Mouse (Mus musculus) midbrain, embryonic 13.5 days (tissue): ENCODE results near the gene Tshz2. TPM values are rescaled to one million over a fixed set of nuclear protein-coding genes. Genes with fewer than 3 reads are reported as not detected.

Experiments
- ATAC-seq: fragments of 200-750 bp; cut with Nextera tagmentation; 2 replicates; pipeline ENCODE4 v1.8.0; 2017; ENCODE audit warnings: mild to moderate bottlenecking, moderate TSS enrichment, moderate library complexity
- H3K27ac ChIP-seq: fragments of 300-500 bp; sonication (generic); 2 replicates; pipeline ENCODE4 v1.5.1; 2015; ENCODE audit warnings: inconsistent platforms, mild to moderate bottlenecking, moderate library complexity
- H3K27me3 ChIP-seq: fragments of 300-500 bp; sonication (generic); 2 replicates; pipeline ENCODE4 v1.6.1; 2015; ENCODE audit warnings: mild to moderate bottlenecking, inconsistent platforms
- H3K36me3 ChIP-seq: fragments of 300-500 bp; sonication (generic); 2 replicates; pipeline ENCODE4 v1.6.1; 2015; ENCODE audit warnings: mild to moderate bottlenecking, inconsistent platforms
- H3K4me1 ChIP-seq: fragments of 300-500 bp; sonication (generic); replicated peaks from 2 replicates; pipeline ENCODE4 v1.6.1; 2015; ENCODE audit warnings: inconsistent platforms
- H3K4me2 ChIP-seq: fragments of 300-500 bp; sonication (generic); replicated peaks from 2 replicates; pipeline ENCODE4 v1.6.1; 2015; ENCODE audit warnings: moderate library complexity, mild to moderate bottlenecking, inconsistent platforms
- H3K4me3 ChIP-seq: fragments of 300-500 bp; sonication (generic); replicated peaks from 2 replicates; pipeline ENCODE4 v1.5.1; 2015; ENCODE audit warnings: mild to moderate bottlenecking, inconsistent platforms
- H3K9ac ChIP-seq: fragments of 300-500 bp; sonication (generic); replicated peaks from 2 replicates; pipeline ENCODE4 v1.6.1; 2015; ENCODE audit warnings: mild to moderate bottlenecking, inconsistent platforms
- H3K9me3 ChIP-seq: fragments of 300-500 bp; sonication (generic); 2 replicates; pipeline ENCODE4 v1.6.1; 2016; ENCODE audit warnings: mild to moderate bottlenecking, inconsistent platforms
- WGBS: fragments of 180-500 bp; shearing (Covaris S2); methylation state at CpG from one replicate; pipeline ENCODE4 v1.1.7; 2015; 5-methylcytosine and 5-hydroxymethylcytosine counted together
- polyA plus RNA-seq: library from polyadenylated mRNA; unstranded; fragments of >200 nt; fragmentation: Nextera tagmentation; extraction: Ambion mirVana; gene quantifications from 2 replicates; pipeline ENCODE4 v1.2.1, GENCODE M21; 2015

Gene Tshz2
- polyA plus RNA-seq, 1 experiment from 2014 or later = 13.1 TPM

GRCm38 (mm10) chr2:169862701-169863100, 229.9 kb downstream of the Tshz2 start:
- no peak overlapping the region for H3K9ac ChIP-seq
- H3K4me1 ChIP-seq = peaks cover 16% of the 10 kb centered on the region
- no peaks in the 10 kb centered on the region for H3K27me3 ChIP-seq
- WGBS = 60% methylated on average over 6 of the region's 6 CpGs
- H3K36me3 ChIP-seq = no peaks in the 10 kb centered on the region
- no peak overlapping the region for H3K4me2 ChIP-seq
- H3K9me3 ChIP-seq = no peaks in the 10 kb centered on the region
- no peak overlapping the region for H3K4me3 ChIP-seq
- no peak overlapping the region for H3K27ac ChIP-seq
- no peak for ATAC-seq

GRCm38 (mm10) chr2:169869468-169869867, 236.7 kb downstream of the Tshz2 start:
- ATAC-seq = no peak
- H3K4me2 ChIP-seq = no peak overlapping the region
- H3K27me3 ChIP-seq = no peaks in the 10 kb centered on the region
- peaks cover 5% of the 10 kb centered on the region; the same call in 1 of the 2 replicates for H3K4me1 ChIP-seq
- no peak overlapping the region for H3K4me3 ChIP-seq
- no peak overlapping the region for H3K9ac ChIP-seq
- no peaks in the 10 kb centered on the region for H3K9me3 ChIP-seq
- H3K27ac ChIP-seq = no peak overlapping the region
- H3K36me3 ChIP-seq = no peaks in the 10 kb centered on the region
- WGBS = 88% methylated on average over 7 of the region's 7 CpGs

- no peak overlapping the region for H3K9ac ChIP-seq
- H3K27ac ChIP-seq = no peak overlapping the region; the same call in 1 of the 2 replicates
- H3K4me3 ChIP-seq = no peak overlapping the region
- H3K4me2 ChIP-seq = no peak overlapping the region
- no peaks in the 10 kb centered on the region for H3K9me3 ChIP-seq
- 38% methylated on average over 5 of the region's 5 CpGs for WGBS
- no peaks in the 10 kb centered on the region for H3K36me3 ChIP-seq
- H3K4me1 ChIP-seq = peaks cover 5% of the 10 kb centered on the region; the same call in 1 of the 2 replicates
- no peaks in the 10 kb centered on the region for H3K27me3 ChIP-seq
- ATAC-seq = 0 out of 2 replicates have a peak, but pooled peaks have one; percentile 30
Observed at GRCm38 (mm10) chr2:169870503-169870902, 237.7 kb downstream of the Tshz2 start.

- WGBS = 85% methylated on average over 8 of the region's 8 CpGs
- Histone ChIP-seq H3K9ac (no peak overlapping the region), H3K27me3 (no peaks in the 10 kb centered on the region), H3K4me3 (no peak overlapping the region), H3K4me2 (no peak overlapping the region), H3K9me3 (no peaks in the 10 kb centered on the region), H3K36me3 (no peaks in the 10 kb centered on the region), H3K27ac (no peak overlapping the region), H3K4me1 (peaks cover 5% of the 10 kb centered on the region; the same call in 1 of the 2 replicates)
- no peak for ATAC-seq
Observed at GRCm38 (mm10) chr2:169871436-169872060, 238.7 kb downstream of the Tshz2 start.

GRCm38 (mm10) chr2:169873442-169873841, 240.6 kb downstream of the Tshz2 start:
- no peaks in the 10 kb centered on the region for H3K27me3 ChIP-seq
- no peak overlapping the region for H3K9ac ChIP-seq
- H3K9me3 ChIP-seq = no peaks in the 10 kb centered on the region
- no peak overlapping the region for H3K27ac ChIP-seq
- H3K4me1 ChIP-seq = peaks cover 5% of the 10 kb centered on the region; the same call in 1 of the 2 replicates
- 89% methylated on average over 16 of the region's 16 CpGs for WGBS
- no peaks in the 10 kb centered on the region for H3K36me3 ChIP-seq
- no peak overlapping the region for H3K4me2 ChIP-seq
- ATAC-seq = no peak
- H3K4me3 ChIP-seq = no peak overlapping the region

GRCm38 (mm10) chr2:169887921-169888320, 255.1 kb downstream of the Tshz2 start:
- Histone ChIP-seq H3K9me3 (no peaks in the 10 kb centered on the region), H3K36me3 (no peaks in the 10 kb centered on the region), H3K27me3 (no peaks in the 10 kb centered on the region), H3K4me3 (no peak overlapping the region), H3K9ac (no peak overlapping the region), H3K4me1 (peaks cover 12% of the 10 kb centered on the region), H3K27ac (no peak overlapping the region), H3K4me2 (no peak overlapping the region)
- 70% methylated on average over 9 of the region's 9 CpGs for WGBS
- ATAC-seq = no peak

GRCm38 (mm10) chr2:169892441-169893038, 259.7 kb downstream of the Tshz2 start:
- Histone ChIP-seq H3K9me3 (no peaks in the 10 kb centered on the region), H3K36me3 (no peaks in the 10 kb centered on the region), H3K27ac (0 out of 2 replicates have a peak overlapping the region, but pooled peaks have one; percentile 26), H3K4me1 (peaks cover 12% of the 10 kb centered on the region), H3K27me3 (no peaks in the 10 kb centered on the region), H3K4me3 (no peak overlapping the region), H3K4me2 (no peak overlapping the region), H3K9ac (no peak overlapping the region)
- 20% methylated on average over 14 of the region's 14 CpGs for WGBS
- no peak for ATAC-seq

- peak overlapping the region; percentile 14; the same call in 1 of the 2 replicates for H3K27ac ChIP-seq
- H3K4me2 ChIP-seq = no peak overlapping the region
- H3K27me3 ChIP-seq = no peaks in the 10 kb centered on the region
- no peaks in the 10 kb centered on the region for H3K36me3 ChIP-seq
- H3K9me3 ChIP-seq = no peaks in the 10 kb centered on the region
- peaks cover 10% of the 10 kb centered on the region for H3K4me1 ChIP-seq
- no peak for ATAC-seq
- no peak overlapping the region for H3K9ac ChIP-seq
- WGBS = 49% methylated on average over 7 of the region's 7 CpGs
- H3K4me3 ChIP-seq = no peak overlapping the region
Observed at GRCm38 (mm10) chr2:169902896-169903295, 270.1 kb downstream of the Tshz2 start.

GRCm38 (mm10) chr2:169906396-169906795, 273.6 kb downstream of the Tshz2 start:
- Histone ChIP-seq H3K36me3 (no peaks in the 10 kb centered on the region), H3K9ac (no peak overlapping the region), H3K4me1 (peaks cover 10% of the 10 kb centered on the region), H3K4me3 (no peak overlapping the region), H3K27ac (no peak overlapping the region), H3K4me2 (no peak overlapping the region), H3K9me3 (no peaks in the 10 kb centered on the region), H3K27me3 (no peaks in the 10 kb centered on the region)
- ATAC-seq = no peak
- 26% methylated on average over 9 of the region's 9 CpGs for WGBS

- Histone ChIP-seq H3K4me1 (peaks cover 3% of the 10 kb centered on the region), H3K4me3 (no peak overlapping the region), H3K36me3 (no peaks in the 10 kb centered on the region), H3K27ac (no peak overlapping the region), H3K9ac (no peak overlapping the region), H3K27me3 (no peaks in the 10 kb centered on the region), H3K4me2 (no peak overlapping the region), H3K9me3 (no peaks in the 10 kb centered on the region)
- 85% methylated on average over 7 of the region's 7 CpGs for WGBS
- ATAC-seq = no peak
Observed at GRCm38 (mm10) chr2:169907979-169908378, 275.2 kb downstream of the Tshz2 start.

GRCm38 (mm10) chr2:169910606-169911005, 277.8 kb downstream of the Tshz2 start:
- ATAC-seq = no peak
- 73% methylated on average over 4 of the region's 4 CpGs for WGBS
- Histone ChIP-seq H3K27ac (no peak overlapping the region), H3K9me3 (0 out of 2 replicates have a peak, but pooled peaks cover 5% of the 10 kb centered on the region), H3K27me3 (no peaks in the 10 kb centered on the region), H3K4me1 (0 out of 2 replicates have a peak, but pooled peaks cover 8% of the 10 kb centered on the region), H3K4me2 (no peak overlapping the region), H3K4me3 (no peak overlapping the region), H3K9ac (no peak overlapping the region), H3K36me3 (no peaks in the 10 kb centered on the region)

- H3K27ac ChIP-seq = peak overlapping the region; percentile 47; the same call in 1 of the 2 replicates
- WGBS = 76% methylated on average over 14 of the region's 14 CpGs
- no peak for ATAC-seq
- no peak overlapping the region for H3K4me2 ChIP-seq
- no peaks in the 10 kb centered on the region for H3K27me3 ChIP-seq
- 0 out of 2 replicates have a peak, but pooled peaks cover 8% of the 10 kb centered on the region for H3K4me1 ChIP-seq
- 0 out of 2 replicates have a peak, but pooled peaks cover 5% of the 10 kb centered on the region for H3K9me3 ChIP-seq
- no peak overlapping the region for H3K9ac ChIP-seq
- H3K36me3 ChIP-seq = no peaks in the 10 kb centered on the region
- H3K4me3 ChIP-seq = no peak overlapping the region
Observed at GRCm38 (mm10) chr2:169912826-169913225, 280.0 kb downstream of the Tshz2 start.
